Mouse (Mus musculus): ENCODE results near the gene Zbtb37.

- TF ChIP-seq CTCF (IDR thresholded peaks at IDR 0.05; ENCODE audit: low read depth) (no peak), EP300 (IDR thresholded peaks at IDR 0.05; ENCODE audit: low read depth) (no peak)
Observed at GRCm38 (mm10) chr1:161032345-161032744, 2.3 kb downstream of the Zbtb37 start.
